Mouse (Mus musculus): ENCODE results near the gene Slc6a8. TPM values are rescaled to one million over a fixed set of nuclear protein-coding genes. Genes with fewer than 3 reads are reported as not detected.

Gene Slc6a8
- total RNA-seq (2012; rRNA removed) = 4.9 and 5.4 TPM in 2 replicates
- 10 to 100 TPM in 1 of 2 experiments, not detected in 1; 11.9 TPM for polyA plus RNA-seq (2012; ENCODE audit: insufficient read depth in 1 of 2, insufficient read length in 2 of 2, low read depth in 1 of 2, low replicate concordance in 2 of 2, missing spikeins in 1 of 2)

GRCm38 (mm10) chrX:73672879-73673618 lies at the start of gene Slc6a8:
Gene Slc6a8 (plus strand): TSS chrX:73673150.
- TF ChIP-seq NELFE (IDR thresholded peaks at IDR 0.05; ENCODE audit: low read depth, low read length) (peak; percentile 33; the same call in 1 of the 2 replicates), TBP (IDR thresholded peaks at IDR 0.05; ENCODE audit: low read depth, low read length) (0 out of 2 replicates have a peak, but pooled peaks have one; percentile 25), MEF2A (IDR thresholded peaks at IDR 0.05; ENCODE audit: extremely low read depth, insufficient replicate concordance, low read depth, low read length, poor library complexity, severe bottlenecking) (no peak), ZKSCAN1 (IDR thresholded peaks at IDR 0.05; ENCODE audit: low read depth, low read length) (no peak), ZNF384 (IDR thresholded peaks at IDR 0.05; ENCODE audit: low read depth, low read length) (no peak), POLR2A (IDR thresholded peaks at IDR 0.05; ENCODE audit: control insufficient read depth in 1 of 2, insufficient read depth in 1 of 2, low read depth in 1 of 2, low read length in 2 of 2, poor library complexity in 1 of 2) (peak; percentile 34 to 46; a peak in 2 of 4 replicates)
- H3K36me3 ChIP-seq (ENCODE audit: control insufficient read depth in 1 of 2, insufficient read depth in 2 of 2, low read length in 2 of 2) = no peaks in the 10 kb centered on the region
- no peaks in the 10 kb centered on the region for H3K9me3 ChIP-seq (replicated peaks; ENCODE audit: insufficient read depth, low read length)
- peak within 1 kb of the TSS; percentile 75 for H3K9ac ChIP-seq (ENCODE audit: control insufficient read depth, low read depth, low read length, poor library complexity, severe bottlenecking)
- no peaks in the 10 kb centered on the region; the same call in 1 of the 2 replicates for H3K79me2 ChIP-seq (ENCODE audit: control insufficient read depth, insufficient read depth, low read length, poor library complexity)
- H3K27ac ChIP-seq (ENCODE audit: control insufficient read depth, low read depth, low read length) = no peak within 1 kb of the TSS
- H3K27me3 ChIP-seq (ENCODE audit: control insufficient read depth in 1 of 2, insufficient read depth in 2 of 2, low read length in 2 of 2) = no peaks in the 10 kb centered on the region
- DNase-seq (ENCODE audit: low read depth, low spot score) = peak; percentile 52
- H3K4me1 ChIP-seq (ENCODE audit: control insufficient read depth in 1 of 2, insufficient read depth in 2 of 2, low read length in 2 of 2) = 0 out of 4 replicates have a peak, but pooled peaks cover 0 to 5% of the 10 kb centered on the region in 2 experiments
- H3K4me3 ChIP-seq (ENCODE audit: control insufficient read depth in 1 of 2, insufficient read depth in 1 of 2, low read depth in 2 of 2, low read length in 2 of 2) = peak within 1 kb of the TSS; percentile 60 to 81

GRCm38 (mm10) chrX:73626981-73627380 lies 46.0 kb upstream of the Slc6a8 start:
- peaks cover 1 to 2% of the 10 kb centered on the region in 2 experiments; a peak in 2 of 4 replicates for H3K27me3 ChIP-seq (ENCODE audit: control insufficient read depth in 1 of 2, insufficient read depth in 2 of 2, low read length in 2 of 2)
- H3K9me3 ChIP-seq (replicated peaks; ENCODE audit: insufficient read depth, low read length) = no peaks in the 10 kb centered on the region

GRCm38 (mm10) chrX:73635425-73635824 lies 37.5 kb upstream of the Slc6a8 start:
- no peaks in the 10 kb centered on the region for H3K36me3 ChIP-seq (ENCODE audit: control insufficient read depth in 1 of 2, insufficient read depth in 2 of 2, low read length in 2 of 2)
- no peak overlapping the region for H3K9ac ChIP-seq (ENCODE audit: control insufficient read depth, low read depth, low read length, poor library complexity, severe bottlenecking)
- no peak overlapping the region for H3K27ac ChIP-seq (ENCODE audit: control insufficient read depth, low read depth, low read length)
- no peaks in the 10 kb centered on the region for H3K9me3 ChIP-seq (replicated peaks; ENCODE audit: insufficient read depth, low read length)
- no peak for DNase-seq (ENCODE audit: low read depth, low spot score)
- H3K27me3 ChIP-seq (ENCODE audit: control insufficient read depth in 1 of 2, insufficient read depth in 2 of 2, low read length in 2 of 2) = no peaks in the 10 kb centered on the region
- H3K4me3 ChIP-seq (ENCODE audit: control insufficient read depth in 1 of 2, insufficient read depth in 1 of 2, low read depth in 2 of 2, low read length in 2 of 2) = no peak overlapping the region
- H3K79me2 ChIP-seq (ENCODE audit: control insufficient read depth, insufficient read depth, low read length, poor library complexity) = no peaks in the 10 kb centered on the region
- H3K4me1 ChIP-seq (ENCODE audit: control insufficient read depth in 1 of 2, insufficient read depth in 2 of 2, low read length in 2 of 2) = peaks cover 0 to 3% of the 10 kb centered on the region in 2 experiments; a peak in 1 of 4 replicates
- no peak for TF ChIP-seq POLR2AphosphoS2 (IDR thresholded peaks at IDR 0.05; ENCODE audit: low read length)
- TF ChIP-seq HCFC1 (IDR thresholded peaks at IDR 0.05; ENCODE audit: low read depth, low read length) = no peak
- no peak for TF ChIP-seq NELFE (IDR thresholded peaks at IDR 0.05; ENCODE audit: low read depth, low read length)
- TF ChIP-seq E2F4 (IDR thresholded peaks at IDR 0.05; ENCODE audit: borderline replicate concordance, low read depth, low read length) = no peak
- TF ChIP-seq JUND (IDR thresholded peaks at IDR 0.05; ENCODE audit: low read depth, low read length) = no peak
- TF ChIP-seq ZMIZ1 (IDR thresholded peaks at IDR 0.05; ENCODE audit: low read depth, low read length) = no peak
- no peak for TF ChIP-seq POLR2A (IDR thresholded peaks at IDR 0.05; ENCODE audit: control insufficient read depth in 1 of 2, insufficient read depth in 1 of 2, low read depth in 1 of 2, low read length in 2 of 2, poor library complexity in 1 of 2)
- TF ChIP-seq ZKSCAN1 (IDR thresholded peaks at IDR 0.05; ENCODE audit: low read depth, low read length) = no peak
- TF ChIP-seq TAL1 (IDR thresholded peaks at IDR 0.05; ENCODE audit: low read length) = no peak
- TF ChIP-seq MAX (IDR thresholded peaks at IDR 0.05; ENCODE audit: low read length) = no peak
- TF ChIP-seq USF1 (IDR thresholded peaks at IDR 0.05; ENCODE audit: low read depth, low read length) = no peak
- TF ChIP-seq BHLHE40 (IDR thresholded peaks at IDR 0.05; ENCODE audit: borderline replicate concordance, low read depth, low read length) = no peak
- TF ChIP-seq TCF12 (IDR thresholded peaks at IDR 0.05; ENCODE audit: low read depth, low read length) = no peak
- TF ChIP-seq NRF1 (IDR thresholded peaks at IDR 0.05; ENCODE audit: insufficient read depth, low read depth, low read length, poor library complexity, severe bottlenecking) = no peak
- no peak for TF ChIP-seq RCOR1 (IDR thresholded peaks at IDR 0.05; ENCODE audit: low read depth, low read length)

More at GRCm38 (mm10) chrX:73626981-73627380, 46.0 kb upstream of the Slc6a8 start:
- H3K79me2 ChIP-seq (ENCODE audit: control insufficient read depth, insufficient read depth, low read length, poor library complexity) = no peaks in the 10 kb centered on the region
- no peaks in the 10 kb centered on the region for H3K36me3 ChIP-seq (ENCODE audit: control insufficient read depth in 1 of 2, insufficient read depth in 2 of 2, low read length in 2 of 2)
- no peak overlapping the region for H3K27ac ChIP-seq (ENCODE audit: control insufficient read depth, low read depth, low read length)
- no peak overlapping the region for H3K9ac ChIP-seq (ENCODE audit: control insufficient read depth, low read depth, low read length, poor library complexity, severe bottlenecking)
- no peak overlapping the region for H3K4me3 ChIP-seq (ENCODE audit: control insufficient read depth in 1 of 2, insufficient read depth in 1 of 2, low read depth in 2 of 2, low read length in 2 of 2)
- no peaks in the 10 kb centered on the region for H3K4me1 ChIP-seq (ENCODE audit: control insufficient read depth in 1 of 2, insufficient read depth in 2 of 2, low read length in 2 of 2)
- TF ChIP-seq SIN3A (IDR thresholded peaks at IDR 0.05; ENCODE audit: low read length) (no peak), MYC (IDR thresholded peaks at IDR 0.05; ENCODE audit: low read depth, low read length) (no peak), NRF1 (IDR thresholded peaks at IDR 0.05; ENCODE audit: insufficient read depth, low read depth, low read length, poor library complexity, severe bottlenecking) (no peak), TBP (IDR thresholded peaks at IDR 0.05; ENCODE audit: low read depth, low read length) (no peak), KAT2A (conservative IDR thresholded peaks at IDR 0.05; ENCODE audit: low read depth, low read length) (no peak), CTCF (IDR thresholded peaks at IDR 0.05 in 2 of 3, conservative IDR thresholded peaks at IDR 0.05 in 1 of 3; ENCODE audit: control insufficient read depth in 1 of 3, insufficient read depth in 1 of 3, low read depth in 2 of 3, low read length in 3 of 3, poor library complexity in 1 of 3, severe bottlenecking in 1 of 3) (no peak), BHLHE40 (IDR thresholded peaks at IDR 0.05; ENCODE audit: borderline replicate concordance, low read depth, low read length) (no peak), MXI1 (IDR thresholded peaks at IDR 0.05; ENCODE audit: low read depth, low read length) (no peak), ELF1 (IDR thresholded peaks at IDR 0.05; ENCODE audit: low read depth, low read length) (no peak), POLR2AphosphoS2 (IDR thresholded peaks at IDR 0.05; ENCODE audit: low read length) (no peak), USF1 (IDR thresholded peaks at IDR 0.05; ENCODE audit: low read depth, low read length) (no peak), CHD2 (IDR thresholded peaks at IDR 0.05; ENCODE audit: low read length) (no peak)
- no peak for DNase-seq (ENCODE audit: low read depth, low spot score)
